Mouse (Mus musculus): ENCODE data around the gene Nphp4.

- TF ChIP-seq POLR2A (IDR thresholded peaks at IDR 0.05; ENCODE audit: control insufficient read depth, low read depth, low read length) (no peak), CTCF (IDR thresholded peaks at IDR 0.05; ENCODE audit: control insufficient read depth, insufficient read depth, insufficient replicate concordance, low read depth, low read length) (no peak)
Measured at GRCm38 (mm10) chr4:152477106-152477465, 580 bp downstream of the Nphp4 start.
